Mouse (Mus musculus) retina, embryonic 14.5 days (tissue): Measurements from ENCODE around the gene Grik4.

Source experiments
- DNase-seq: peaks from one replicate; pipeline ENCODE4 v3.0.0-alpha.2; 2015; ENCODE audit warnings: low spot score

The Grik4 gene

DNA sequence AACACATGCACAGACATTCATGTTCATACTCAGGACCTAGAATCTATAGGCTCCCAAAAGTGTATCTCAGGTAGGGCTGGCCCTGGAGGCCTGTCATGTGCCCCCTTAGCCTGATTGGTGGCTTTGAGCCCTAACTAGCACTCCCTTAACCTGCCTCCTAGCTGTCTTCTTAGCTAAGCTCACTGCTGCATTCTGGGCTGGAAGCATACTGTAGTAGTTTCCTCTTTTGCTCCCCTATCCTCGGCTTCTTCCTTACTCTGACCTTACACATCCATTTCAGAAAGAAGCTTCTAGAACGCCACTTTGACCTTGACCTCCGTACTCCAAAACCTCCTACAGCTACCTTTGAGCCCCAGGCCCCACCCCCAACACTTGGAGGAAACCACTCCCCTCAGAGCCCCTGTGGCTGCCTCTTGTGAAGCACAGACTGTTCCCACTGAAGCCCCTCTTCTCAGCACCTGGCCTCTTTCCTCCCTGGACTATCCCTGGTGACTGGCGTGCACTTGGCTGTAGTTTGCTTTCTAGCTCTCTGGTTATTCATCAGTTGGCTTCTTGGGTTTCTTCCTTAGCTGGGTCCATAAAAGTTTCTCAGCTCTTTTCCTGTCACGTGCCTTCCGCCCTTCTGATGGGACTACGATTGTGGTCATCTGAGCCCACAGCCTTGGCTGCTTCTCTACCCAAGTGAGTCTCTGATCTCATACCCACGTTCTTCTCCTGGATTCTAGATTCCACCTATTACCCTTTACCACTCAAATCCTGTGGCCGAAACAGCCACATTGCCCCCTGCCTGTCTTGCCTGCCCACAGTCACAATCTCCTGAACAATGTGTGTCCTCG is 84.1 kb downstream of the Grik4 start:
- DNase-seq, result no peak

DNA sequence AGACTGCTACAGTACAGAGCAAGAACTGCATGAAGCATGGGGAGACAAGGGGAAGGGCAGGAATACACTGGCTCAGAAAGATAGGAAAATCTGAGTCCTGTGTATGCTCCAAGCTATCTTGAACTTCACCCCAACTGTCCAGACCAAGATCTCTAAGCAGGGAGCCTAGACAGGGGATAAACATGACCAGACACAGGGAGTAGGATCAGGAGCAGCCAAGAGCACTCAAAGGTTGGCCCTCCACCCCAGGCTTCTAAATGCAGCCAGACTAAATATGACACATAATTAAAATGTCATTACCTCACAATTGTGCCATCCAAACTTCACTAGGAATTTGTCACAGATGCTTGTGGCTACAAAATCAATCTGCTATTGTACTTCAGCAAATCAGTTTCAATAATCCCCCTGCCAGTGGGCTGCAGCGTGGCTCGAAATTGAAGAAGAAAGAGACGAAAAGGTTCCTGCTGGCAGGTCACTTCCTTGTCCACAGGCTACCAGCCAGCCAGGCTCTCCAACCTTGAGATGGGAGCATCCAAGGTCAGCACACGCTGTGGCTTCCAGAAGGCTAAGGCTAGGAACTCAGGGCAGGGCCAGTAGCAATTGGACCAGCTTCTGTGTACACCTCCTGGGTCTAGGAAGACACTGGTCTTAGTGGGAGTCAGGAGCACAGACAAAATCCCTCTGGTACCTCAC is 85.1 kb downstream of the Grik4 start:
- DNase-seq, result no peak

DNA sequence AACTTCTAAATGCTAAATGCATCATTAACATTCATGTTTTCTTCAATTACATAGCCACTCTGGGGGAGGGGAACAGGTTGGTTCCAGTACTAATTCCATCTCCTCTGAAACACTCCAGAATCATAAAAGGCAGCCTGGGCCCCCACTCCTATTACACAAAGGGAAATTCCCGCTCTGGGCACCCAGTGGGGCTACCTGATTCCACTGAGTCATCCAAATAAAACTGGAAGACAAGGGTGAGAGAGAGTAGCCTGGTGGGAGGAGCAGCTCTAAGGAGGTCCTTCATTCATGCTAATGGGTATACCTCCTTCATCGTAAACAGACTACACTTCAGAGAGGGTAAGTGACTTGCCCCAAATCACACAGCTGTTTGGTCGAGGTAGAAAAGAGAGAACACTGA is 85.7 kb downstream of the Grik4 start:
- no peak for DNase-seq

DNA sequence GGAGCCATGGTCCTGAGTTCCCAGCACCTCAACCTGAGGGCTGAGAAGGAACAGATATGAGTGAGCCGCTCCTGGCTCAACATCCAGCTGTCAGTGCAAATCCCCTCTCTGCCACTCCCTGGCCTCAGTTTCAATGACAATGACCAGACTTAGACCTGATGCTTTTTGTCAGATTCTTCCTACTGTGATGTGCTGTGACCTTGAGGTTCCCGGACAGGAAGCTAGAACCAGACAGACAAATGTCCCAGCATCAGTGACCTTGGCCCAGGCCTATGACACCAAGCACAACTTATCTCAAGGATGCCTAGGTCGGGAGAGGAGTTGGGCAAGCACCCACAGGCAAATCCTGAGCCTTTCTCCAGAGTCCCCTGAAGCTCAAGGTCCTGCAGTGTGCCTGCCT is 86.5 kb downstream of the Grik4 start:
- DNase-seq, result no peak

- no peak for DNase-seq
Observed at GRCm38 (mm10) chr9:42853077-42853476, 91.2 kb downstream of the Grik4 start.

DNA sequence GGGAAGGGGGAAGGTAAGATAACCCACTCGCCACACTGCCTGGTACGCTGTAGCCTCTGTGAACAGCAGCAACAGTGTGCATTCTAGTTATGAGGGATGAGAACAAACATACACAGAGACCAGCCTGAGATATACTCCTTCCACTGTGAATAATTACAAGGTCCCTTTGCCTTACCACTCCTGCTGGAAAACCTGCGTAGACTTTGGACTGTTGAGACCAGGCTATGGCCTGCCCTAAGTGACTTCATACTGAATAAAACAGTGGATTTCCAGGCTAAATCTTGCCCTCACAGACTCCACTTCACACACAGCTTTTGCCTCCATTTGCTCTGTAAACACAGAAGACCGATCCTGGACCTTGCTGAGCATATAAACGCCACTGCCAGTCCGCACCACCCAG is 94.2 kb downstream of the Grik4 start:
- DNase-seq, result no peak

GRCm38 (mm10) chr9:42848061-42848460 is 96.2 kb downstream of the Grik4 start:
- peak; percentile 43 for DNase-seq

DNA sequence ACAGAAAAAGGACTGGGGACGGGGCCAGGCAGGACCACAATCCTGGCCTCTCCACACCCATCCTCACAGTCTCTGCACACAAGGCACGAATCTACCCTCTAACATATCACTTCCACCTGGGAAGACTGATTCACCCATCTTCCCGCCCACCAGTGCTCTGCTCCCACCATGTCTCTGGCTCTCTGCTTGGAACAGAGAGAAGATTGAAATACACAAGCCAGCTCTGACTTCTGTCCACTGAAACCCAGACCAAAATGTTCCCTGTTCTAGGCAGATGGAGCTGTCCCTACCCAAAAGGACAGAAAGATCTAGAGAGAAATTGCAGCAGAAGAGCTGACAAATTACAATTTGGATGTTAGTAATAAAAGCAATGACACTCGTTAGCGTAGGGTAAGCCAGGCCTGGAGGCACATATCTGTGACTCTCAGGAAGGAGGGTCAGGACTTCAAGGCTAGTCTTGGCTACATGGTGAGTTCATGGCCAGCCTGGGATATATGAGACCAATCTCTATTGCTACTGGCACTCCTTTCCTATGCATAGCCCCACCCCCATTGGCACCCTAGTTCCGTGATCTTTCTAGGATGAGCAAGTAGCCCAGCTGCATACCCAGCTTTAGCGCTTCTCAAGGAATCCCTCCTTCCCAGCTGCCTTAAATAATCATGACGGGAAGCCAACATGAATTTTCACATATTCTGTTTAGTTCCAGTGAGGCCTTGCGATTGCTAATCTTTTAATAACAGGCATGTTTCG is 97.4 kb downstream of the Grik4 start:
- DNase-seq, result no peak

- DNase-seq, result no peak
Observed at GRCm38 (mm10) chr9:42846139-42846538, 98.2 kb downstream of the Grik4 start.

DNA sequence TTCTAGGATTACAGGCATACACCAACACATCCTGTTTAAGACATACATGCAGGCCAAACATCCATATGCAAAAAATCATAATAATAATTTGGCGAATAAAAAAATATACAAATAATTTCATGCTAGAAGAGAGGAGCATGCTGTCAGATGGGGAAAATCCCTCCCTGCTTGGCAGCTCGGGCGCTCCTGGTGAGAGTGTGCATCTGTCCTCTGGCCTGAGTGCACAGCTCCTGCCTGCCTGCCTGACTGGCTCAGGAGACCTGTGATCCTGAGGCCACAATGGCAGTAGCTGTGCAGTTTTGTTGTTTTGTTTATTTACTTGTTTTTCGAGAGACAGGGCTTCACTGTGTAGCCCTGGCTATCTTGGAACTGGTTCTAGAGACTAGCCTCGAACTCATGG is 100.0 kb downstream of the Grik4 start:
- no peak for DNase-seq

- no peak for DNase-seq
Observed at GRCm38 (mm10) chr9:42838299-42838698, 106.0 kb downstream of the Grik4 start.

DNA sequence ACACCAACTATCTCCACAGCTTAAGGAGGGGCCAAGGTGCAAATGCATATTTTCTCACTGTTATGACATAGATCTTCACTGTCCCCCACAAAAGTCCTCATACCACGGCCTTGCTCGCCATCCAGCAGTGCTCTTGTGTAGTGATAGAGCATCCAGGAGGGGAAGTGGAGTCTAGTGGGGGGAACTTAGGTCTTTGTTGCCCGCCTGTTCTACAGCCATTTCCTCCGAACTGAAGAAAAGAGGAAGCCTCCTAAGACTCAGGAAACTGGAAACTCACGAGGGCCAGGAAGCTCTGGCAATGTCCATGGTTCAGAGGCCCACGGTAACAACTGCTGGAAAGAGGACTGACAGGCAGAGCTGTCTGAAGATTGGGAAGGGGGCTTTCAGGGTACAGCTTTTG is 106.8 kb downstream of the Grik4 start:
- no peak for DNase-seq

GRCm38 (mm10) chr9:42831558-42831957 is 112.7 kb downstream of the Grik4 start:
- no peak for DNase-seq

- DNase-seq, result peak; percentile 22
Observed at GRCm38 (mm10) chr9:42819247-42819646, 125.0 kb downstream of the Grik4 start.

GRCm38 (mm10) chr9:42816815-42817214 is 127.5 kb downstream of the Grik4 start:
- DNase-seq, result no peak

- no peak for DNase-seq
Observed at GRCm38 (mm10) chr9:42809146-42809545, 135.1 kb downstream of the Grik4 start.

DNA sequence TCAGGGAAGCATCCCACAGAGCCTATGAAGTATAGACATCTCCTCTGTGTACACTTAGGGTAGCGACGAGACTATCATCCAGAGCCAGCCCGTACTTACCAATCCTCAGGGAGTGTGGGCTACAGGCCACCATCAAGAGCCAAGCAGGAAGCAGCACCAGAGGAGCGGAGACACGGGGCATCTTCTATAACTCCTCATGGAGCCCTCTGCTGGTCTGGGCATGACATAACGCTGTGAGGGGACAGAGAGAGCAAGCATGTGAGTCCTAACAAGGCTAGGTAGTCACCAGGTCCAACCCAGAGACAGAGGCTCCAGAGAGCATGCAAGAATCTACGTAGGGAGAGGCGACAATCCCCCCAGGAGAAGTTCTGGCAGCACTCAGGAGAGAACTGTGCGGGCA is 135.9 kb downstream of the Grik4 start:
- no peak for DNase-seq

DNA sequence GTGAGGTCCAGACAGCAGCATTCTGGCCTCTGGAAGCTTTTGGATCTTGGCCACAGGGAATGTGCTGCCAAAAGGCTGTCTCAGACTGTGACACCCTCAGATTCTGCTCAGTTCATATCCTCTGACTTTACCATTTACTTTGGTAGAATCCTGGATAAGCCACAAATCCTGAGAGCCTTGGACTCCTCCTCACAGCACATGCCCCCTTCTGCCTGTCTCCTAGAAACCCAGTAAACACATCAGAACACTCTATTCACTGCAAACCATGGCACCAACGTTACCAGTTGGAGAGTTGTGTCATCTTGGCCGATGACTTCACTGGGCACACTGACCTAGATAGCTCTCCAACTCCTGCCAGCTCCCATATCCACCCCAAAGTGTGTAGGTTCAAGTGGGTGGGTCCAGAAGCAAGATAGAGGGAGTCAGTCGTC is 141.2 kb downstream of the Grik4 start:
- DNase-seq, result no peak

DNA sequence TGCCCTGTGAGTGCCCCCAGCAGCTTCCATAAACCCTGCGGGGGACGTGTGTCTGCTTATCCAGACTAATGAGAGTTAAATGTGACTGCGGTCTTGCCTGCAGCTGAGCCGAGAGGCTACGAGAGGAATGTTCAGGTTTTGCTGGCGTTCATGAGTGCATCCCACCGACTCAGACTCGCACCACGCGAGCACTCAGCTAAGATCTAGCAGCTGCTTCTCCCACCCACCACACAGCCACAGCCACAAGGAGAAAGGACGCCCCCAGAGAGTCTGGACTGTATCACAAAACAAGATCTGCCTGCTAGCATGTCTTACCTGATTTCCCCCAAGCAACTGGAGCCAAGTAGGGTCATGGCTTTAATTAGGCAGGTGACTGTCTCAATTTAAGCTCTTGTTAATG is 142.4 kb downstream of the Grik4 start:
- no peak for DNase-seq

DNA sequence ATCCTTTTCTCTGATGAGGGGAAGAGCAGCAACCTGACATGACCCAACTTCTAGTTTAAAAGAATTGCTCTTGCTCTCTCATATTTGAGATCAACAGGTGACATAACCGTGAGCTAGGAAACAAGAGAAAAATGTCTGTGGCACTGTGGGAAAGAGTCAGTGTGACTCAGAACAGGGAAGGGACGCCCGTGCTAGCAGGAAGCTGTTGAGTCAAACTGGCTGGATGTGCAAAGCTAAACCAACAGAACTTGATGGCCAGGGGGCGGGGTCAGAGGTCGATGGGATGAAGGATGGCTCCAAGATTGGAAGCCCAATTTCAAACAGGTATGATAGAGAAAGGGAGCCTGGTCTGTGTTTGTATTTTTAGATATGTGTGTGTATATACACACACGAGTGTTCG is 144.2 kb downstream of the Grik4 start:
- no peak for DNase-seq

DNA sequence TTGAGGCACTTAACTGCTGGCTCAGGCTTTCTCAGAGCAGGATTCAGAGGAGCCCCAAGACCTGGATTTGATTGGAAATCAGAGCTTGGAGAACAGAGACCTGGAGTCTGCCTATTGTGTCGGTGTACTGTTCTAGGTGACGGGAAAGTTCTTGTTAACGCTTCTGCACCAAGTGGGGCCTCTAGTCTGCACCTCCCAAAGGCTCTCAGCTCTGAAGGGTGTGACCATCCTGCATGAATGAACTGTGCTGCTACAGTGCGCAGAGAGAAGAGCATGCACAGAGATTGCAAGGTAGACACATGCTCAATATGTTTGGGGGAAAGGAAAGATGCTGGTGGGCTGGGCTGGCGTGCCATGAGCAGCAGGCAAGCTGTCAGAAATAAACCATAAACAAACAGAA is 144.6 kb downstream of the Grik4 start:
- DNase-seq, result no peak

DNA sequence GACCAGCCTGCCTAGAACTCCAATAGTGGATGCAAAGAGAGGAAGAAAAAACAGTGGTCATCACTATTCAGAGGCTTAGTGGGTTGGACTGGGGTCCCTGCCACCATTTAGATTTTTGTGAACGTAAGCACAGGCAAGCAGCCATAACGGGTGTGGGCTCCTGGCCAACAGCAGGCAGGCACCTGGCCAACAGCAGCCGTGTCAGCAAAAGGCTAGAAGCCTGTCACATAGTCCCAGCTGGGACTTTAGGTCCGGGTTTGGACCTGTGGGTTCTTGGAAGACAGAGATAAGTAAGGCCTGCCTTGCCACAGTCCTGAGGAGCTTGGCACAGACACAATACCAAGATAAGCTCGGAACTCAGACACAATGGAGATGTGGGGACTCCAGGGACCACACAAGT is 145.1 kb downstream of the Grik4 start:
- DNase-seq, result no peak

DNA sequence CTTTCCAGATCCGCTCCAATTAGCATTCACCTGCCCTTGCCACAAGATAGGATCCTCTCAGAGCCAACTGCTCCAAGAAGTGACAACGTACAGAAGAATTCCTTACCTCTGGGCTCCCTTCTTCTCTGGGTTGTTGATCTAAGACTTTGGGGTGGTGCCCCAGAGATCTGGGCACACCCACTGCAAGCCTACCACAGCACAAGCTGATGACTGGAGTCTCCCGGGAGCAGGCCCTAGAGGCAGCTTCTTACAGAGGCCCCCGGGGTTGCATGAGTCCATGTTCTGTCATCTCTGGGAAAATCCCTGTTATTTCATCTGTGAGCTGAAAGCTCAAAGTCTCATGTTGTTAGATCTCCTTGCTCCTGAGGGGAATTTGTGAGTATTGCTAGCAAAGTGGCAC is 146.0 kb downstream of the Grik4 start:
- DNase-seq, result no peak
